In genomic region chr11:49986277-49987036, GRCm38 (mm10) we compare ENCODE assay signal across 9 mouse cellular contexts. TPM values are rescaled to one million over a fixed set of nuclear protein-coding genes. Genes with fewer than 3 reads are reported as not detected.
DNase-seq lines count a peak whose midpoint lies in the region; ATAC-seq and TF ChIP-seq lines count a peak whose summit lies in the region.
"Had no signal": no experiment of that assay in that cellular context is flagged by ENCODE, and none has a peak within 500 bp of the region (broad histone marks: within the 10 kb centered on the region; RNA-seq: fewer than 3 reads in every experiment).

No protein-coding gene starts in this region.

- H3K9ac ChIP-seq in forebrain, embryonic 15.5 days (replicated peaks) = no peak overlapping the region
- H3K9ac ChIP-seq in hindbrain, postnatal 0 days (replicated peaks; ENCODE audit: low read length) = no peak overlapping the region
- H3K9ac ChIP-seq in midbrain, embryonic 11.5 days (ENCODE audit: low read length) = no peak overlapping the region

- intact Hi-C loops in heart, postnatal 25 days (cut with DNase I) = loop anchor here (1.0 to 5.0 kb wide), 2 partner anchors 144 to 246 kb away; no protein-coding TSS in a partner anchor
- intact Hi-C loops in left cerebral cortex, postnatal 14 days (cut with DNase I) = loop anchor here (1.0 kb wide), 1 partner anchor 145 kb away; the partner anchor contains the start of gene Tbc1d9b

- no peaks in the 10 kb centered on the region for H3K27me3 ChIP-seq in forebrain, embryonic 15.5 days
- no peaks in the 10 kb centered on the region for H3K27me3 ChIP-seq in hindbrain, postnatal 0 days (ENCODE audit: insufficient read depth, low read length)
- H3K27me3 ChIP-seq in midbrain, embryonic 11.5 days (ENCODE audit: control insufficient read depth, insufficient read depth, low read length) = no peaks in the 10 kb centered on the region
- H3K27me3 ChIP-seq in spleen, adult 2 months (ENCODE audit: control insufficient read depth, insufficient read depth, low read length) = no peaks in the 10 kb centered on the region
- H3K27me3 ChIP-seq: megakaryocyte, embryonic 14.5 days had no signal

- WGBS in forebrain, embryonic 15.5 days = 22% methylated on average over 10 of the region's 10 CpGs
- WGBS in hindbrain, postnatal 0 days = 24% methylated on average over 10 of the region's 10 CpGs
- 19% methylated on average over 10 of the region's 10 CpGs for WGBS in midbrain, embryonic 11.5 days
- 29% methylated on average over 10 of the region's 10 CpGs for WGBS in spleen, adult 2 months

- peak; percentile 66 for ATAC-seq in forebrain, embryonic 15.5 days (replicated peaks)
- peak; percentile 74 for ATAC-seq in hindbrain, postnatal 0 days
- ATAC-seq in midbrain, embryonic 11.5 days (ENCODE audit: low FRiP score) = peak; percentile 76

- no peak overlapping the region for H3K4me3 ChIP-seq in forebrain, embryonic 15.5 days
- H3K4me3 ChIP-seq in hindbrain, postnatal 0 days (ENCODE audit: low read length) = no peak overlapping the region
- no peak overlapping the region for H3K4me3 ChIP-seq in midbrain, embryonic 11.5 days (ENCODE audit: low read depth, low read length)
- no peak overlapping the region for H3K4me3 ChIP-seq in spleen, adult 2 months (ENCODE audit: extremely low read depth, insufficient read depth, insufficient read length)
- H3K4me3 ChIP-seq: megakaryocyte, embryonic 14.5 days had no signal

- H3K36me3 ChIP-seq in forebrain, embryonic 15.5 days = no peaks in the 10 kb centered on the region
- no peaks in the 10 kb centered on the region for H3K36me3 ChIP-seq in hindbrain, postnatal 0 days (ENCODE audit: insufficient read depth, low read length)
- H3K36me3 ChIP-seq in midbrain, embryonic 11.5 days (ENCODE audit: control insufficient read depth, insufficient read depth, low read length) = no peaks in the 10 kb centered on the region
- H3K36me3 ChIP-seq in spleen, adult 2 months (ENCODE audit: control insufficient read depth, insufficient read depth, low read length) = no peaks in the 10 kb centered on the region

- H3K9me3 ChIP-seq in forebrain, embryonic 15.5 days = no peaks in the 10 kb centered on the region
- no peaks in the 10 kb centered on the region for H3K9me3 ChIP-seq in hindbrain, postnatal 0 days (ENCODE audit: low read length)
- no peaks in the 10 kb centered on the region for H3K9me3 ChIP-seq in midbrain, embryonic 11.5 days (ENCODE audit: control insufficient read depth, low read length)
- H3K9me3 ChIP-seq: megakaryocyte, embryonic 14.5 days had no signal

- H3K27ac ChIP-seq in forebrain, embryonic 15.5 days (replicated peaks) = no peak overlapping the region
- H3K27ac ChIP-seq in hindbrain, postnatal 0 days = no peak overlapping the region
- no peak overlapping the region for H3K27ac ChIP-seq in midbrain, embryonic 11.5 days (ENCODE audit: low read depth, low read length)
- no peak overlapping the region for H3K27ac ChIP-seq in spleen, adult 2 months (ENCODE audit: insufficient read depth, low read length)

- H3K4me1 ChIP-seq in forebrain, embryonic 15.5 days = no peaks in the 10 kb centered on the region
- H3K4me1 ChIP-seq in hindbrain, postnatal 0 days (ENCODE audit: insufficient read depth, low read length) = no peaks in the 10 kb centered on the region
- H3K4me1 ChIP-seq in midbrain, embryonic 11.5 days (ENCODE audit: control insufficient read depth, insufficient read depth, low read length) = no peaks in the 10 kb centered on the region
- H3K4me1 ChIP-seq in spleen, adult 2 months (ENCODE audit: control insufficient read depth, insufficient read depth, insufficient read length) = peaks cover 17% of the 10 kb centered on the region; the same call in 1 of the 2 replicates

- no peak for TF ChIP-seq POLR2A in spleen, adult 2 months (IDR thresholded peaks at IDR 0.05; ENCODE audit: low read depth, low read length)

- TF ChIP-seq CTCF in hindbrain, postnatal 0 days (IDR thresholded peaks at IDR 0.05; ENCODE audit: low read depth) = peak; percentile 93
- TF ChIP-seq CTCF in spleen, adult 2 months (IDR thresholded peaks at IDR 0.05; ENCODE audit: extremely low read depth, insufficient read depth, insufficient read length, insufficient replicate concordance) = peak; percentile 73; the same call in 1 of the 2 replicates

- H3K4me2 ChIP-seq in forebrain, embryonic 15.5 days (replicated peaks) = no peak overlapping the region
- no peak overlapping the region for H3K4me2 ChIP-seq in hindbrain, postnatal 0 days (ENCODE audit: low read depth, low read length)
- H3K4me2 ChIP-seq in midbrain, embryonic 11.5 days = no peak overlapping the region

- DNase-seq in heart, adult 18-20 months = peak; percentile 41 to 67
- DNase-seq in heart, postnatal 25 days (ENCODE audit: low spot score) = no peak
- DNase-seq in c-Kit-positive CD71-positive TER-119-positive erythroid progenitor cells, embryonic 14.5 days (ENCODE audit: low spot score) = peak; percentile 77
- DNase-seq in hindbrain, postnatal 0 days (ENCODE audit: low spot score) = peak; percentile 78
- DNase-seq in left cerebral cortex, postnatal 14 days (ENCODE audit: low spot score in 2 of 2) = peak; percentile 53 to 61
- peak; percentile 94 for DNase-seq in midbrain, embryonic 11.5 days (ENCODE audit: low spot score, missing footprints)
- peak; percentile 56 for DNase-seq in spleen, adult 2 months (ENCODE audit: low read depth in 1 of 2, low spot score in 2 of 2)

RNA-seq across cellular contexts. Expression of gene Rnf130, which starts 38.7 kb away (rescaled TPM):
- 10 to 100 TPM; 50.1 to 55.7 TPM for total RNA-seq in heart, adult 18-20 months (2021)
- total RNA-seq in heart, postnatal 25 days (2021) = 10 to 100 TPM; 48.6 to 50.6 TPM
- polyA plus RNA-seq in forebrain, embryonic 15.5 days (2015; fragmentation: Nextera tagmentation; extraction: Ambion mirVana) = 75.8 and 78.0 TPM in 2 replicates
- 71.6 and 73.2 TPM in 2 replicates for total RNA-seq in hindbrain, postnatal 0 days (2014; rRNA removed)
- 60.6 and 64.7 TPM in 2 replicates for polyA plus RNA-seq in hindbrain, postnatal 0 days (2015; fragmentation: Nextera tagmentation; extraction: Ambion mirVana)
- 100 to 1,000 TPM in 1 of 2 experiments, 10 to 100 TPM in 1; 95.7 to 106 TPM for total RNA-seq in left cerebral cortex, postnatal 14 days (2021)
- 90.9 and 91.0 TPM in 2 replicates for polyA plus RNA-seq in midbrain, embryonic 11.5 days (2014; fragmentation: Nextera tagmentation; extraction: Ambion mirVana)
- polyA plus RNA-seq in spleen, adult 2 months (2012; rRNA removed) = 52.5 and 70.3 TPM in 2 replicates
